Mouse (Mus musculus) small intestine, adult 2 months (tissue): ENCODE measurements at regions not wholly inside any gene's neighbourhood (a gene's known extent, or its start where the extent isn't known, plus 50 kb on each side); places are given as distances from the start of the nearest gene placed in this dataset.

ENCODE experiments used
- H3K27ac ChIP-seq: fragments of 200-500 bp; 2 replicates; pipeline ENCODE4 v1.5.1; 2012; ENCODE audit warnings: low read depth, low read length, control low read depth, inconsistent platforms; ENCODE audit not compliant: insufficient read depth
- H3K27me3 ChIP-seq: fragments of 200-500 bp; 2 replicates; pipeline ENCODE4 v1.6.1; 2012; ENCODE audit warnings: mild to moderate bottlenecking, moderate library complexity, low read length, inconsistent platforms; ENCODE audit not compliant: control insufficient read depth, insufficient read depth
- H3K36me3 ChIP-seq: fragments of 200-500 bp; 2 replicates; pipeline ENCODE4 v1.6.1; 2012; ENCODE audit warnings: mild to moderate bottlenecking, low read length, control low read depth, inconsistent platforms; ENCODE audit not compliant: control insufficient read depth, insufficient read depth
- H3K4me1 ChIP-seq: fragments of 200-500 bp; 2 replicates; pipeline ENCODE4 v1.6.1; 2012; ENCODE audit warnings: low read length, inconsistent platforms, mixed read lengths; ENCODE audit not compliant: control insufficient read depth, insufficient read depth, insufficient read length
- H3K4me3 ChIP-seq: fragments of 200-500 bp; 2 replicates; pipeline ENCODE4 v1.5.1; 2012; ENCODE audit warnings: low read depth, mild to moderate bottlenecking, control low read depth, inconsistent platforms, low read length, moderate library complexity
- CTCF ChIP-seq: fragments of 200-500 bp; IDR thresholded peaks from 2 replicates; pipeline ENCODE4 v1.5.1; 2012; ENCODE audit warnings: low read depth, mild to moderate bottlenecking, control low read depth, inconsistent platforms, low read length, moderate library complexity, mixed read lengths; ENCODE audit not compliant: insufficient replicate concordance, insufficient read length; ENCODE audit errors: extremely low read depth
- POLR2A ChIP-seq: fragments of 200-500 bp; IDR thresholded peaks from 2 replicates; pipeline ENCODE4 v1.6.1; 2012; ENCODE audit warnings: low read depth, mild to moderate bottlenecking, control low read depth, inconsistent platforms, low read length, moderate library complexity
- WGBS: fragments of 180-500 bp; shearing (Covaris S2); methylation state at CpG from one replicate; pipeline ENCODE4 v1.1.7; 2018; 5-methylcytosine and 5-hydroxymethylcytosine counted together

- Histone ChIP-seq H3K36me3 (no peaks in the 10 kb centered on the region), H3K4me3 (no peak overlapping the region), H3K27me3 (no peaks in the 10 kb centered on the region), H3K4me1 (no peaks in the 10 kb centered on the region), H3K27ac (no peak overlapping the region)
- WGBS = 17% methylated on average over 9 of the region's 9 CpGs
- TF ChIP-seq CTCF (no peak), POLR2A (no peak)
Measured at GRCm38 (mm10) chr11:112649298-112649697, 132.7 kb upstream of the Sox9 start.

- no peaks in the 10 kb centered on the region for H3K4me1 ChIP-seq
- H3K27me3 ChIP-seq = no peaks in the 10 kb centered on the region
- H3K4me3 ChIP-seq = no peak overlapping the region
- no peaks in the 10 kb centered on the region for H3K36me3 ChIP-seq
- TF ChIP-seq CTCF = no peak
- no peak for TF ChIP-seq POLR2A
- no peak overlapping the region for H3K27ac ChIP-seq
- WGBS = 80% methylated on average over 11 of the region's 11 CpGs
Measured at GRCm38 (mm10) chr11:112657410-112658159, 124.4 kb upstream of the Sox9 start.

GRCm38 (mm10) chr11:112659911-112660310 lies 122.1 kb upstream of the Sox9 start:
- TF ChIP-seq POLR2A = no peak
- no peak for TF ChIP-seq CTCF
- Histone ChIP-seq H3K27me3 (no peaks in the 10 kb centered on the region), H3K4me3 (no peak overlapping the region), H3K27ac (no peak overlapping the region), H3K4me1 (no peaks in the 10 kb centered on the region), H3K36me3 (no peaks in the 10 kb centered on the region)
- WGBS = 39% methylated on average over 3 of the region's 3 CpGs

GRCm38 (mm10) chr11:112661426-112661825 lies 120.6 kb upstream of the Sox9 start:
- no peak for TF ChIP-seq CTCF
- no peak for TF ChIP-seq POLR2A
- no peaks in the 10 kb centered on the region for H3K4me1 ChIP-seq
- WGBS = 75% methylated on average over 7 of the region's 7 CpGs
- H3K4me3 ChIP-seq = no peak overlapping the region
- no peaks in the 10 kb centered on the region for H3K27me3 ChIP-seq
- no peak overlapping the region for H3K27ac ChIP-seq
- H3K36me3 ChIP-seq = no peaks in the 10 kb centered on the region

- TF ChIP-seq POLR2A (no peak), CTCF (no peak)
- H3K27ac ChIP-seq = no peak overlapping the region
- no peaks in the 10 kb centered on the region for H3K36me3 ChIP-seq
- H3K4me3 ChIP-seq = no peak overlapping the region
- H3K27me3 ChIP-seq = no peaks in the 10 kb centered on the region
- WGBS = 91% methylated on average over 7 of the region's 7 CpGs
- no peaks in the 10 kb centered on the region for H3K4me1 ChIP-seq
Measured at GRCm38 (mm10) chr11:112667311-112667710, 114.7 kb upstream of the Sox9 start.

GRCm38 (mm10) chr11:112672086-112672485 lies 109.9 kb upstream of the Sox9 start:
- Histone ChIP-seq H3K4me1 (no peaks in the 10 kb centered on the region), H3K4me3 (no peak overlapping the region), H3K36me3 (no peaks in the 10 kb centered on the region), H3K27ac (no peak overlapping the region), H3K27me3 (no peaks in the 10 kb centered on the region)
- 87% methylated on average over 4 of the region's 4 CpGs for WGBS
- no peak for TF ChIP-seq POLR2A

- H3K4me1 ChIP-seq = no peaks in the 10 kb centered on the region
- WGBS = 88% methylated on average over 4 of the region's 4 CpGs
- no peak overlapping the region for H3K4me3 ChIP-seq
- no peaks in the 10 kb centered on the region for H3K27me3 ChIP-seq
- TF ChIP-seq POLR2A (no peak), CTCF (no peak)
- no peak overlapping the region for H3K27ac ChIP-seq
- H3K36me3 ChIP-seq = no peaks in the 10 kb centered on the region
Measured at GRCm38 (mm10) chr11:112690047-112690446, 92.0 kb upstream of the Sox9 start.
